Comparison of ENCODE assay signal across 8 mouse cellular contexts in the genomic region with DNA sequence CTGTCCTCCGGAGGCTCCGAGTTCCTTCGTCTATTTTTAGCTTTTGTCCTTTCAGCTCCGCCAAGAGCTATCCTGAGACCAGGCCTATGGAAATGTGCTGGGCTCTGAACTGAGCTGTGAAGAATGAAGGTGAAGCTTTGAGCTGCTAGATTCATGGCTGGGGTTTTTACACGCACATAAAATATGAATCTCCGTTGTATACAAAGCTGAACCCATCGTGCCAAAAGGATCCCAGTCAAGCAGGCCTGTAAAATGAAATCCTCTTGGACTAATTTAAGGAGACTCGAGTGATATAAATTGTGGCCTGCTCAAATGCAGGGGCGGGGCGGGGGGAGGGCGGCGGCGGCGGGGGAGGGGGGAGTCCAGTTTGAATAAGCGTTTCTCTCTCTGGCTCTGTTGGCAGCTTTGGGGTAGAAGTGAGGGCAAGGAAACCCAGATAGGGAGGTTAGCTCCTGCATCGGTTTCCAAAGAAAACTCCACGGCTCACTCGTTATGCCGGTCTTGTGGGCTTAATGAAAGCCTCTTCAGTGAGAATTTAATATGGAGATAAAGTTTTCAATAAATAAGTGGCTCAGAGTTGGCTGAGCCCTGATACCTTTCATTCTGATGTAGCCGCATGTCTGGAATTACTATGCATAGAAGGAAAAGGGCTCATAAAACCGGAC.
DNase-seq lines count a peak whose midpoint lies in the region; ATAC-seq lines count a peak whose summit lies in the region.

No protein-coding gene starts in this region.

- no peaks in the 10 kb centered on the region for H3K36me3 ChIP-seq in forebrain, embryonic 10.5 days (replicated peaks)
- no peaks in the 10 kb centered on the region for H3K36me3 ChIP-seq in hindbrain, embryonic 11.5 days (ENCODE audit: control insufficient read depth, insufficient read depth, low read length)
- no peaks in the 10 kb centered on the region for H3K36me3 ChIP-seq in neural tube, embryonic 14.5 days (ENCODE audit: control insufficient read depth, insufficient read depth, low read length)

- H3K9me3 ChIP-seq in forebrain, embryonic 10.5 days: no peaks in the 10 kb centered on the region
- no peaks in the 10 kb centered on the region for H3K9me3 ChIP-seq in hindbrain, embryonic 11.5 days (ENCODE audit: control insufficient read depth, low read length)
- no peaks in the 10 kb centered on the region for H3K9me3 ChIP-seq in neural tube, embryonic 14.5 days (ENCODE audit: control insufficient read depth, low read length)

- intact Hi-C loops in left cerebral cortex, postnatal 4 days (cut with DNase I): no loop called here
- intact Hi-C loops in left cerebral cortex, postnatal 36 days (cut with DNase I): no loop called here

- peak overlapping the region; percentile 80 for H3K27ac ChIP-seq in forebrain, embryonic 10.5 days
- H3K27ac ChIP-seq in hindbrain, embryonic 11.5 days (ENCODE audit: low read depth, low read length): no peak overlapping the region
- H3K27ac ChIP-seq in neural tube, embryonic 14.5 days (ENCODE audit: low read depth, low read length): 0 out of 2 replicates have a peak overlapping the region, but pooled peaks have one; percentile 28

- no peaks in the 10 kb centered on the region for H3K27me3 ChIP-seq in forebrain, embryonic 10.5 days (ENCODE audit: poor library complexity, severe bottlenecking)
- H3K27me3 ChIP-seq in hindbrain, embryonic 11.5 days (ENCODE audit: control insufficient read depth, insufficient read depth, low read length): no peaks in the 10 kb centered on the region
- no peaks in the 10 kb centered on the region for H3K27me3 ChIP-seq in neural tube, embryonic 14.5 days (ENCODE audit: control insufficient read depth, insufficient read depth, low read length)

- ATAC-seq in hindbrain, embryonic 11.5 days (ENCODE audit: low FRiP score): no peak
- peak; percentile 56; the same call in 1 of the 2 replicates for ATAC-seq in neural tube, embryonic 14.5 days (ENCODE audit: low read depth)

- H3K4me2 ChIP-seq in hindbrain, embryonic 11.5 days (replicated peaks; ENCODE audit: low read depth, low read length): no peak overlapping the region
- peak overlapping the region; percentile 23; the same call in 1 of the 2 replicates for H3K4me2 ChIP-seq in neural tube, embryonic 14.5 days (ENCODE audit: low read depth, low read length)

- peak overlapping the region; percentile 20 for H3K4me3 ChIP-seq in forebrain, embryonic 10.5 days
- H3K4me3 ChIP-seq in hindbrain, embryonic 11.5 days (ENCODE audit: low read depth, low read length): no peak overlapping the region
- H3K4me3 ChIP-seq in neural tube, embryonic 14.5 days (ENCODE audit: low read depth, low read length): no peak overlapping the region

- WGBS in forebrain, embryonic 10.5 days: 37% methylated on average over 21 of the region's 21 CpGs
- 27% methylated on average over 21 of the region's 21 CpGs for WGBS in hindbrain, embryonic 11.5 days
- WGBS in neural tube, embryonic 14.5 days: 8% methylated on average over 21 of the region's 21 CpGs

- peak; percentile 6 to 7 for DNase-seq in left cerebral cortex, adult 18-20 months (ENCODE audit: low spot score in 2 of 2)
- no peak for DNase-seq in left cerebral cortex, postnatal 4 days
- DNase-seq in forebrain, embryonic 10.5 days (ENCODE audit: extremely low spot score, low spot score): peak; percentile 21
- peak; percentile 37 for DNase-seq in hindbrain, embryonic 11.5 days (ENCODE audit: low spot score)
- peak; percentile 16 to 36 for DNase-seq in left cerebral cortex, postnatal 36 days (ENCODE audit: low spot score in 2 of 2)
- DNase-seq in spleen, postnatal 14 days (ENCODE audit: low spot score in 2 of 2): no peak
- DNase-seq in layer of hippocampus, adult 9-10 months (ENCODE audit: low spot score): no peak

- H3K9ac ChIP-seq in hindbrain, embryonic 11.5 days (ENCODE audit: low read depth, low read length): no peak overlapping the region
- no peak overlapping the region for H3K9ac ChIP-seq in neural tube, embryonic 14.5 days (replicated peaks; ENCODE audit: low read depth, low read length)

- peaks cover 21% of the 10 kb centered on the region for H3K4me1 ChIP-seq in forebrain, embryonic 10.5 days
- H3K4me1 ChIP-seq in hindbrain, embryonic 11.5 days (replicated peaks; ENCODE audit: control insufficient read depth, insufficient read depth, low read length): no peaks in the 10 kb centered on the region
- no peaks in the 10 kb centered on the region for H3K4me1 ChIP-seq in neural tube, embryonic 14.5 days (ENCODE audit: control insufficient read depth, insufficient read depth, low read length)

Comparison
In these comparisons a context has a peak if more than half of its experiments do, and no peak if none do; other contexts are left out.
1. DNase-seq: peak in left cerebral cortex, adult 18-20 months (2 of 2), forebrain, embryonic 10.5 days (single experiment), hindbrain, embryonic 11.5 days (single experiment) and left cerebral cortex, postnatal 36 days (2 of 2); none in left cerebral cortex, postnatal 4 days (single experiment), spleen, postnatal 14 days (0 of 2) and layer of hippocampus, adult 9-10 months (single experiment).